Mouse (Mus musculus): Measurements from ENCODE around the gene Gadl1.

GRCm38 (mm10) chr9:116025371-116025770 is 116.1 kb downstream of the Gadl1 start:
- TF ChIP-seq CTCF (IDR thresholded peaks at IDR 0.05; ENCODE audit: extremely low read depth, insufficient read depth, low read length) (no peak), POLR2A (IDR thresholded peaks at IDR 0.05; ENCODE audit: extremely low read depth, insufficient read depth, low read length) (no peak)

Measured in cortical plate, adult 2 months (tissue).